Mouse (Mus musculus): Measurements from ENCODE around the gene Olfr823.
"Not testable (repeated sequence)": the region's sequence is repeated elsewhere in the genome, so short reads cannot be mapped to it uniquely, and the experiment has no call there.

Gene Olfr823

GRCm38 (mm10) chr10:130115283-130115682 is at the start of gene Olfr823:
Gene Olfr823 (minus strand): TSS chr10:130115383.
- DNase-seq (ENCODE audit: low read depth, low spot score), result not testable (repeated sequence)

- no peak for DNase-seq (ENCODE audit: low read depth, low spot score)
Measured at GRCm38 (mm10) chr10:130144121-130144520, 28.9 kb upstream of the Olfr823 start.

- not testable (repeated sequence) for DNase-seq (ENCODE audit: low read depth, low spot score)
Measured at GRCm38 (mm10) chr10:130142481-130142880, 27.3 kb upstream of the Olfr823 start.

DNA sequence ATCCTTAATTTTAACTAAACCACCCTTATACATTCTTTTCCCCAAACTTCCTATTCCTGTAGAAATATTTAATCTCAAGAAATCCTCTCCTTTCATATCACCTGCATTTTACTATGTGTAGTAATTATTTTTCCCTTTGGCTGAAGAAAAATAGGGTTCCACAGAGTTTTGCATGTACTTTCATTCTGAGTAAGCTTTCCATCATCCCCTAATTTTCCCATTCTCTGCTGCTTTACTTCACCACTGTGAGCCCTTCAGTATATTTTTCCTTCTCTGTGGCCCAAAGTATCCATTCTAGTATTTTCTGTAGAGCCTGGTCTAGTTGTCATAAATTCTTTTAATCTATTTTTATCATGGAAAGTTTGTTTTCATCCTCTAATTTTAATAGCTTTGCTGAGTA is 19.6 kb upstream of the Olfr823 start:
- no peak for DNase-seq (ENCODE audit: low read depth, low spot score)

- not testable (repeated sequence) for DNase-seq (ENCODE audit: low read depth, low spot score)
Measured at GRCm38 (mm10) chr10:130129900-130130299, 14.7 kb upstream of the Olfr823 start, which contains the start of gene Olfr824. Gene Olfr824 (minus strand): TSS chr10:130130000.

DNA sequence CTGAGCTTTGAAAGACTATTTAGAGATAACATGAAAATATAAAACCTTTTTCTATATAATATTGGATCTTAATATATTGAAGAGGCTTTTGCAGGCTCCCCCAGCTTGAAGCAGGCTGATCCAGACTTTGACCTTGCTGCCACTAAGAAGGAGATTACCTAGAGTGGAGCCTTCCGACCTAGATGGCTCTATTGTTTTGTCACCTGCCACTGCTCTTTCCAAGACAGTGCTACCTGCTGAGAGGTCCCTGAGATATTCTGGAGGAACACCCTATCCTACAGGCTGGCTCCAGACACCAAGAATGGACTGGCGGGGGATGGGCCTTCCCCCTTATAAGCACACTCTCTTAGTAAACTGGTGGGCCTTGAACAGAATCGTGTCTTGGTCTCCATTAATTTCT is 862 bp upstream of the Olfr823 start:
- DNase-seq (ENCODE audit: low read depth, low spot score), result not testable (repeated sequence)

DNA sequence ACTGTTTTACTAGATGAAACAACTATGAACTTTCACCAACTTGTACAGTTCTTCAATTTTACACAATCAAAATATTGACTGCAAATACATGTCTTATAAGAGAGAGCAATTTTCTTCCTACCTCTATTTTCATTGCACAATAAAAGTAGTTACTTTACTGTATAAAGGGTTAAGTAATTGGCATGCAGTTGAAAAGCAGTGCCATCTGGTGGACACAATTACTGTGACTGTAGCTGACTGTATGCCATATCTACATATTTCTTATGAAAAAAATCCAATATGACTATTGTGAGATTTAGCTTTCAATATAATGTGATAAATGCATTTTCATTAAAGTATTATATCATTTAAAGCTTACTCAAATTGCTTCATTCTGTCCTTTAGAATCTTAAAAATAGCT is 19.1 kb downstream of the Olfr823 start:
- no peak for DNase-seq (ENCODE audit: low read depth, low spot score)

- peak; percentile 19 for DNase-seq (ENCODE audit: low read depth, low spot score)
Measured at GRCm38 (mm10) chr10:130092838-130093440, 22.2 kb downstream of the Olfr823 start.

GRCm38 (mm10) chr10:130070910-130071309 is 44.3 kb downstream of the Olfr823 start, which contains the start of gene Olfr822:
Gene Olfr822 (plus strand): TSS chr10:130071210.
- DNase-seq (ENCODE audit: low read depth, low spot score), result no peak
